Mouse (Mus musculus) right cerebral cortex, postnatal 4 days (tissue): ENCODE results near the gene Fbxw14.
"Not testable (repeated sequence)": the region's sequence is repeated elsewhere in the genome, so short reads cannot be mapped to it uniquely, and the experiment has no call there.

ENCODE experiments used
- DNase-seq: peaks from one replicate; pipeline ENCODE4 v3.0.0-alpha.2; 2022

The Fbxw14 gene

GRCm38 (mm10) chr9:109287576-109287975 is at the start of gene Fbxw14:
Gene Fbxw14 (minus strand): TSS chr9:109287676.
- DNase-seq = not testable (repeated sequence)

GRCm38 (mm10) chr9:109263041-109263440 is 24.4 kb downstream of the Fbxw14 start:
- no peak for DNase-seq

DNA sequence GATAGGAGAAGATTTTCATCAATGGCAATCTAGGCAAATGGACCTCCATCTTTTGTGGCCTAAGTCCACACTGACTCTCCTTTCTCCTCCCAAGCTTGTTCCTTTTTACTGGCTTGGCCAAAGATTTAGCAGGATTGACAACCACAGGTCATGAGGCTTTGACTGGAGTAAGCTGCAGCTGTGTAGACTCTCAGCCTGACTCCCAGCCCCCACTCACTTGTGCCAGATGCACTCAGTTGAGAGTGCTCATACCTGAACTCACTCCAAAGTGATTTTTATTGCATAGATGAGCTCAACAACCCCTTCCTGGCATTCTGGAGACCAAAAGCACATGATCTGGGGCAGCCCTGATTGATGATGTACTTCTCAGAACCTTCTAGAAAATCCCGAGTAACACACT is 52.8 kb downstream of the Fbxw14 start, which contains the start of gene Fbxw20:
TSS of gene Fbxw20 (minus strand) at position 101 of the 400 bp plus-strand sequence.
- DNase-seq = no peak
